Mouse (Mus musculus): ENCODE measurements around the gene Hdac7.

Gene Hdac7

GRCm38 (mm10) chr15:97763256-97764049 is 80.8 kb downstream of the Hdac7 start:
- DNase-seq = peak; percentile 77

DNA sequence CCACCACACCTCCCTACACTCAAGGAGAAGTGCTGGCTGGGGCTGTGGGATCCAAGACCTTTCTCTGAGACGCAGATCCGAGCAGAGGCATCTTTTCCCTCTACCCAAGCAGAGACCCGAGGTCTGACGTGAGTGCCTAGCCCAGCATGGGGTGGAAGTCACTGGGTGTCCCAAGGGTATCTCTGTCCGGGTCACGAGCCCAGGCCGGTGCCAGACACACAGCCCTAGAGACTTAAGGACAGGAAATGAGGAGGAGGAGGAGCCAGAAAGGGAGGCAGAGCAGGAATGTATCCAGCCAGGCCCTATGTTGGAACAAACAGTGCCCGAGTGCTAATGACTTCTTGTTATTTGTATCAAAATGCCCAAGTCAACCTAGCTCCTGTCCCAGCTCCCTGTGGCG is 81.6 kb downstream of the Hdac7 start:
- DNase-seq = peak; percentile 85

DNA sequence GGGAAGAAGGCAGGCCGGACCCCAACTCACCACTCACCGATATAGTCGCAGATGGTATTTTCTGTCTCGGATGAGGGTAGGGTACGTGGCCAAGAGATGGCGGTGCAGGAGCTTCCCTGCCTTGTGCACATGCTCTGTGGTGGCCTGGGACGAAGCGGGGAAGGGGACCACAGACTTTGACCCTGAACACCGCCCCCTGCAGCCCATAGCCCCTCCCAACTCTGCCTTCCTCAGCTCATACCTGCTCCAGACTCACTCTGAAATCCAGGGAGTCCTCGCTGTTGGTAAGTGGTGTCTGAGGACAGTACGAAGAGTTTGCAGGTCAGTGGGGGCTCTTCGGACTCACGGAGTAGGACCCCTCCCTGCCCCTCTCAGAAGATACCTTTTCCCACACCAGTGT is 82.9 kb downstream of the Hdac7 start:
- peak; percentile 70 for DNase-seq

DNA sequence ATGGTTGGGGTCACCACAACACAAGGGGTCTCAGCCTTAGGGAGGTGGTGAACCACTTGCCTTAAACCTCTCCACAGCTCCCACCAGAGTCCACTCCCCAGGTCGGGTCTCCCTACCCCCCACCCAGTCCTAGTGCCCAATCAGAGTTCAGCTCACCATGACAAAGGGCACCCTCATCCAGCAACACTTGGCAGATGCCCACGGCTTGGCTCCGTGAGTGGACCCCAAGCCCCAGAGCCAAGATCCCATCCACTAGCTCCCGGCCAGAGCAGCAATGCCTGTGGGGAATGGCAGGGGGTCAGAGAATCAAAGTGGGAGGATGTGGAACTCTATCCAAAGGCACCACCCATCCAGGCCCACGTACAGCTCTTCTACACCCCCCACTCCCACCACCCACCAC is 83.3 kb downstream of the Hdac7 start:
- DNase-seq = no peak

DNA sequence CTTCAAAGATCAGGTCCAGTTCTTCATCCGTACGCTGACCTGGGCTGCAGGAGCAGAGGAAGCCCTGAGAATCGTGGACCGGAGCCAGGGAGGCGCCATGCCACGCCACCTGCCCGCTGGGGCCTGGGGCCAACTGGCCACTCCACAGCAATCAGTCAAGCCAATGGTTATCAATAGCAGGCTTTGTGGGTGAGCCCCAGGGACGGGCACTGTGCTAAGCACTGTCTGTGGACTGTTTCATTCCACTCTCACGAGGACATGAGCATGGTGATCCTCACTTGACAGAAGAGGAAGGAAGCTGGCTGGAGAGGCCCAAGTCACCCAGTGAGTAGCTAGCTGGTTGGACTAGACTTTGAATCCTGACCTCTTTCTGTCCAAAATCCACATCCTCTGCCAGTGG is 84.3 kb downstream of the Hdac7 start:
- DNase-seq = peak; percentile 66

- no peak for DNase-seq
Observed at GRCm38 (mm10) chr15:97755361-97755760, 88.9 kb downstream of the Hdac7 start.

- peak; percentile 46 for DNase-seq
Observed at GRCm38 (mm10) chr15:97754476-97754875, 89.8 kb downstream of the Hdac7 start.

DNA sequence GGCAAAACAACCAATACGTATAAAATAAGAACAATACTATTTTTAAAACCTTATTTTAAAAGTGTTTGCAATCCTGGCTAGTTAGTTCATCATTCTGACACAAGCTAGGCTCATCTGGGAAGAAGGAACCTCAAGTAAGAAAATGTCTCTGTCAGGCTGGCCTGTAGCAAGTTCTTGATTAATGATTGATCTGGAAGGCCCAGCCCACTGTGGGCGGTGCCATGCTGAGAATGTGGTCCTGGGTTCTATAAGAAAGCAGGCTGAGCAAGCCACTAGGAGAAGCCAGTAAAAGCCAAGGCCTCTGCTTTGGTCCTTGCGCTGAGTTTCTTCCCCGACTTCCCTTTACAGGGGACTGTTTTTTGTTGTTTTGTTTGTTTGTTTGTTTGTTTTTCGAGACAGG is 91.8 kb downstream of the Hdac7 start:
- peak; percentile 73 for DNase-seq

- peak; percentile 49 for DNase-seq
Observed at GRCm38 (mm10) chr15:97751676-97752075, 92.6 kb downstream of the Hdac7 start.

DNA sequence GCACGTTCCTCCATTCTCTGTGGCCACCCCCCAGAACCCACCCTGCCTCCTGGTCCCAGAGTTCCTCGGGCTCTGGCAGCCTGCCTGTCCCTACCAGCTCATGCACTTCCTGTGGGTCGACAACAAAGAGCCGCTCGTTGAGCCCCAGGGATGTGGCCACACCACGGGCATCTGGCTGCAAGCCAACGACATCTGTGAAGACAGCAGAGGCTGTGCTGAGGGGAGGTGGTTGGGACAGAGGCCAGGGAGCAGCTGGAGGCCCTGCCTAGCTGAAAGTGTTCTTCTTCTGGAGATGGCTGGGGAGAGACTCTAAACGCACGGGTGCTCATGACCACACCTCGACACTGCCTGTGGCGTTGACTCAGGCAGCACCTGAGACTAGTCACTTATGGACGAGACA is 93.6 kb downstream of the Hdac7 start:
- DNase-seq = peak; percentile 76

GRCm38 (mm10) chr15:97749841-97750240 is 94.5 kb downstream of the Hdac7 start:
- no peak for DNase-seq

DNA sequence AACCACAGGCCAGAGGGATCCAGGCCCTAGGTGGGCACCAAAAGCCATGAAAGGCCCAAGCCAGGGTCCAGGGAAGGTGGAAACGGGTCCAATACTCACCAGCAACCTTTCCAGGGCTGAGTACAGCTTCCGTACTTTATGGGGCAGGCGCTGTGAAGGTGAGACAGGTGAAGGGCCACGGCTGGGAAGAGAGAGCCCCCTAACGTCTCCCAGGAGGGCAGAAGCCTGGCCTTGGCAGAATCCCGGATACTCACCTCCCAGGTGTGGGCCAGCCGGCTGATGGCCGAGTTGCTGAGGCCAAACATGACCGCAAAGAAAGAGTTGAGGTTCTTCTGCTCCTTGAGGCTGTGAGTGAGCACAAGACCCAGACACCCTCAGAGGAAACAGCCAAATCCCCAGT is 94.9 kb downstream of the Hdac7 start:
- no peak for DNase-seq

GRCm38 (mm10) chr15:97748964-97749363 is 95.3 kb downstream of the Hdac7 start:
- no peak for DNase-seq

- DNase-seq = no peak
Observed at GRCm38 (mm10) chr15:97748309-97748708, 96.0 kb downstream of the Hdac7 start.

- DNase-seq = no peak
Observed at GRCm38 (mm10) chr15:97747486-97747885, 96.8 kb downstream of the Hdac7 start.

- DNase-seq = no peak
Observed at GRCm38 (mm10) chr15:97746748-97747147, 97.6 kb downstream of the Hdac7 start.

- no peak for DNase-seq
Observed at GRCm38 (mm10) chr15:97746278-97746677, 98.0 kb downstream of the Hdac7 start.

- DNase-seq = peak; percentile 92
Observed at GRCm38 (mm10) chr15:97745331-97745730, 99.0 kb downstream of the Hdac7 start.

DNA sequence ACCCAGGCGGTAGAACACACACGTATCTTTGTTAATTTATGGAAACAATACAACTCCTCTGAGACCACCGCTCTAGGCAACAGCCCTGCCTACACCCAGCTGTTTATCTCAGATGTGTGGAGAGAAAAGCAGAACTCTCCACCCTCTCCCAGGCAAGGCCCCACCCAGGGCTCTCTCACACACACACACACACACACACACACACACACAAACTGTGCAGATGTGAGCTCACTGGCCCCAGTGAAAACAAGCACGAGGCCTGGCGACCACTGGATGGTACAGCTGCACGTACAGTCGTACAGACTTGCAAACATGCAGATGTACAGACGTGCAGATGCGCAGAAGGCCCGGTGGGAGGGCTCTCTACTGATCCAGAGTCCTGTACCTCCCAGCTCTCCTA is 99.4 kb downstream of the Hdac7 start:
- no peak for DNase-seq

- no peak for DNase-seq
Observed at GRCm38 (mm10) chr15:97743961-97744525, 100.3 kb downstream of the Hdac7 start.

DNA sequence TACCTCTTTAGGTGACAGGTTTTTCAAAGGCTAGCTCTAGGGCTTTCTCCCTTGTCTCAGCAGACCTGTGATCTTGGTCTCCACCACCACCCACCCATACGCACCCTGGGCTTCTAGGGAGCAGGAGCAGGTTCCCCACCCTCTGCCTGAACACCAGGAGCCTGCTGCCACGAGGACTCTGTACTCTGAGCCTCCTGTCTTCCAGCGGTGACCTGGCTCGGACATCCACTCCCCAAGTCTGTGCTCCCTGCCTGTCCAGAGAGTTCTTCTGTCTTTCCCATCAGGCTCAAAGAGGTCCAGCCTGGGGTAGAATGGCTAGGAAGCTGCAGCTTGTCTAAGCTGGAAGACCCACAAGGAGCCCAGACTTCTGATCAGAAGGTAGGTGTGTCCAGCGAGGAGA is 101.1 kb downstream of the Hdac7 start:
- DNase-seq = peak; percentile 62

Measured in kidney, adult 9 months (tissue).